Mouse (Mus musculus) hindbrain, embryonic 11.5 days (tissue): ENCODE results near the gene Ccdc6. TPM values are rescaled to one million over a fixed set of nuclear protein-coding genes. Genes with fewer than 3 reads are reported as not detected.

Experiments used
- ATAC-seq: fragments of 200-750 bp; cut with Nextera tagmentation; 2 replicates; pipeline ENCODE4 v1.8.0; 2017; ENCODE audit warnings: mild to moderate bottlenecking, moderate TSS enrichment, moderate library complexity; ENCODE audit not compliant: low FRiP score
- DNase-seq: peaks from one replicate; pipeline ENCODE4 v3.0.0-alpha.2; 2015; ENCODE audit warnings: low spot score
- H3K27ac ChIP-seq: fragments of 300-500 bp; sonication (generic); 2 replicates; pipeline ENCODE4 v1.5.1; 2014; ENCODE audit warnings: mild to moderate bottlenecking, low read depth, low read length
- H3K27me3 ChIP-seq: fragments of 300-500 bp; sonication (generic); 2 replicates; pipeline ENCODE4 v1.6.1; 2014; ENCODE audit warnings: mild to moderate bottlenecking, low read length, moderate library complexity, mixed read lengths; ENCODE audit not compliant: control insufficient read depth, insufficient read depth
- H3K36me3 ChIP-seq: fragments of 300-500 bp; sonication (generic); 2 replicates; pipeline ENCODE4 v1.6.1; 2014; ENCODE audit warnings: mild to moderate bottlenecking, low read length, moderate library complexity, mixed read lengths; ENCODE audit not compliant: control insufficient read depth, insufficient read depth
- H3K4me1 ChIP-seq: fragments of 300-500 bp; sonication (generic); replicated peaks from 2 replicates; pipeline ENCODE4 v1.6.1; 2014; ENCODE audit warnings: low read length, mixed read lengths; ENCODE audit not compliant: control insufficient read depth, insufficient read depth
- H3K4me2 ChIP-seq: fragments of 300-500 bp; sonication (generic); replicated peaks from 2 replicates; pipeline ENCODE4 v1.6.1; 2014; ENCODE audit warnings: mild to moderate bottlenecking, low read depth, low read length
- H3K4me3 ChIP-seq: fragments of 300-500 bp; sonication (generic); 2 replicates; pipeline ENCODE4 v1.5.1; 2014; ENCODE audit warnings: low read depth, low read length
- H3K9ac ChIP-seq: fragments of 300-500 bp; sonication (generic); 2 replicates; pipeline ENCODE4 v1.6.1; 2014; ENCODE audit warnings: low read depth, low read length
- H3K9me3 ChIP-seq: fragments of 300-500 bp; sonication (generic); 2 replicates; pipeline ENCODE4 v1.6.1; 2016; ENCODE audit warnings: low read length; ENCODE audit not compliant: control insufficient read depth
- WGBS: fragments of 180-500 bp; shearing (Covaris S2); extraction: QIAGEN DNeasy Blood & Tissue Kit; methylation state at CpG from one replicate; pipeline ENCODE4 v1.1.7; 2014; 5-methylcytosine and 5-hydroxymethylcytosine counted together
- polyA plus RNA-seq: library from polyadenylated mRNA; unstranded; fragments of >200 nt; fragmentation: Nextera tagmentation; extraction: Ambion mirVana; gene quantifications from 2 replicates; pipeline ENCODE4 v1.2.1, GENCODE M21; 2014

Gene Ccdc6
- polyA plus RNA-seq, 1 experiment from 2014 or later, result 27.8 TPM

DNA sequence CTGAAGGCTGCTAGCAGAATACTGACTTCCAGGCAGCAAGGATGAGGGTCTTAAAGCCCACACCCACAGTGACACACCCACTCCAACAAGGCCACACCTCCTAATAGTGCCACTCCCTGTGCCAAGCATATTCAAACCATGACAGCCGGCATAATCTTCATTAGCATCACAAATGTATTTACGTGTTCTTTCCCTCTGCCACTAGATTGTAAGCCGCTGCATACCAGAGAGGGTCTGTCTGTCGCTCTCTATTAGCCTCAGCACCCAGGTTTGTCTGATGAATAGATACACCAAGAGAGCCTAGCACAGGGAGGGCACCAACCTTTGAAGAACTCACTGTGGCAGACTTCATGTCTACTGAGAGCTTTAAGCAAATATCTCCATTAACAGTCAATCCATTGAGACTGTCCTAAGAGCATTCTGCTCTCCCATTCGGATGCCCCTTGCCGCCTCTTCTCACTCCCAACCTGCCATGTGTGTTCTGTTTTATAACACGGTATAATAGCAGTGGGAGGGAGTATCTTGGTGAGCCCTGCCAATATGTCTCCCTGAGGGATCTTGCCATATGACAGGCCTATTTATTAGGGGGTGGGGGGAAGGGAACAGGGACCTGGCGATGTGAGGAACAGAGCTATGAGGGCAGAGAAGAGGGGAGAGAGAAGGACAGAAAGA, 30.3 kb upstream of the Ccdc6 start:
- H3K4me2 ChIP-seq, result no peak overlapping the region
- no peak overlapping the region for H3K4me3 ChIP-seq
- no peak overlapping the region for H3K27ac ChIP-seq
- no peaks in the 10 kb centered on the region for H3K9me3 ChIP-seq
- H3K4me1 ChIP-seq, result no peaks in the 10 kb centered on the region
- WGBS, result 56% methylated on average over 8 of the region's 8 CpGs
- no peak overlapping the region for H3K9ac ChIP-seq
- no peaks in the 10 kb centered on the region for H3K27me3 ChIP-seq
- no peaks in the 10 kb centered on the region for H3K36me3 ChIP-seq
- ATAC-seq (no peak), DNase-seq (no peak)

DNA sequence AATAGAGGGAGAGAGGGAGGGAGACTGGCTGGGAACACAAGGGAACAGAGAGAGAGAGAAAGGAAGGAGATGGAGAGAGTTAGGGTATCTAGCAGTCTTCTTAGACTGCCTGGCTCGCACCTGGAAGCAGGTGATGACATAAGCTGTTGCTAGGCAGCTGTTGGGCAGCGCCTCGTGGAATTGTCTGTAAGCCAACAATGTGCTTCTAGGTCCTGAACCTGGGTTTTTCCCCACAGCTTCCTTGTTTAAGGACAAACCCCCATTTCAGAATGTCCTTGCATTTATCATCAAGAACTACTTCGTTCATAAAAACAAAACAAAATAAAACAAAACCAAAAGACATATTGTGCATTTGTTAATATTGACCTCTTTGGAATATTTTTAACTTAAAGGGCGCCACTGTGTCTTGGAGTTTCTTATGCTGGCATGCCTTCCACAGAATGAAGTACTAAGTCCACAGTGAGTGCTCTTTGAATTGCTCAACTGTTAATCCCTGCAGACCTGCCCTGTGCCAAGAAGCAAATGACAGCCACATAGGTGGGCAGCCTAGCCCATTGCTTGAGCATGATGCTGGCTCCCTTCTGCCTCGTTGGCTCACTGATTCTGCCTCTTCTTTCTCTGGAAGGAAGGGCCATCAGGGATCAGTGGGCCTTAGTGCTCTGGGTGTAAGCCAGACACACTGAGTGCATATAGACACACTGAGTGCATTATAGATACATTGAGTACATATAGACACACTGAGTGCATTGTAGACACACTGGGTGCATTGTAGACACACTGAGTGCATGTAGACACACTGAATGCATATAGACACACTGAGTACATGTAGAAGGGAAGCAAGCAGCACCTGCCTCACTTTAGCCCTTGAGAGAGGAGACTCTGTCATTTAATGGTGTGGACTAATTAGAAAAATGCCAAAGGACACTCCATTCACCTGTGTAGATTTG, 29.5 kb upstream of the Ccdc6 start:
- DNase-seq (no peak), ATAC-seq (no peak)
- H3K9ac ChIP-seq, result no peak overlapping the region
- H3K4me1 ChIP-seq, result no peaks in the 10 kb centered on the region
- H3K27ac ChIP-seq, result no peak overlapping the region
- WGBS, result 73% methylated on average over 6 of the region's 6 CpGs
- H3K9me3 ChIP-seq, result no peaks in the 10 kb centered on the region
- no peak overlapping the region for H3K4me3 ChIP-seq
- H3K27me3 ChIP-seq, result no peaks in the 10 kb centered on the region
- no peaks in the 10 kb centered on the region for H3K36me3 ChIP-seq
- H3K4me2 ChIP-seq, result no peak overlapping the region

DNA sequence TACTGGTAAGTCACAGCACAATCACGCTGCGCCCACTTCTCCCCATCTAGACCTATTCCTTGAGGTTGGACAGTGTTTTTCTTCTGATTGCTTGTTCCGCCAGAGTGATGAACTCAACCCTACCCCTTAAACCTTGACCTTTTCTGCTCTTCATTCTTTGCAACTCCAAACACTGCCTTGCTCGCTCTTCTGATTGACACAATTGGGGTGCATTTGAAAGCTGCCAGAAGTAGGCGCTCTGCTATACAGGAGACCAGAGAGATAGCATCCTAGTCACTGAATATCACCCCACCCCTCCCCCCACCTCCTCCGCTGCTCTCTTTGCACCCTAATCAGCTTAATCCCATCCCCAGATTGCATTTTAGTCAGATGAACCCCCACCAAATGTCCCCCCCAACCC, 27.6 kb upstream of the Ccdc6 start:
- no peak overlapping the region for H3K27ac ChIP-seq
- no peak overlapping the region for H3K9ac ChIP-seq
- H3K27me3 ChIP-seq, result no peaks in the 10 kb centered on the region
- WGBS, result 51% methylated on average over 6 of the region's 6 CpGs
- H3K4me1 ChIP-seq, result no peaks in the 10 kb centered on the region
- no peak overlapping the region for H3K4me3 ChIP-seq
- no peaks in the 10 kb centered on the region for H3K9me3 ChIP-seq
- no peak for DNase-seq
- no peaks in the 10 kb centered on the region for H3K36me3 ChIP-seq
- H3K4me2 ChIP-seq, result no peak overlapping the region
- no peak for ATAC-seq

DNA sequence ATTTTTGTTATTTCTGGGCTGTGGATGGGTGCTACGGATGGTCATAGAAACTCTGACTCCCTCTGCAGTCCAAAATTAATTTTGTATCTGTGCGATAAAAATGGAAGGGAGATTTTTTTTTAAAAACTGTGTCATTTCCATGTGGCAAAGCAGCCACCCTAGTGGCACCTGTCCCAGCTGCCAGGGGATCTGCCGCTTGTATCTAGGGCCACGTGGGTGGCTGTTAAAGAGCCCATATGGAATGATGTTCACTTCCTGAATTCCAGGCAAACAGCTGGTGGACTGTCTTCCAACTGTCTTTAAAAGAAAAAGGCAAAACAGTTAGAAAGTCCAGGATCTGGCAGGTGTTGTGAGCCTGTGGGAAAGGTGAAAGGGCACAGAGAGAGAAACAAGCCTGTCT, 25.6 kb upstream of the Ccdc6 start:
- no peaks in the 10 kb centered on the region for H3K36me3 ChIP-seq
- ATAC-seq, result no peak
- no peak overlapping the region for H3K4me3 ChIP-seq
- H3K9ac ChIP-seq, result no peak overlapping the region
- no peak for DNase-seq
- WGBS, result 91% methylated on average over 4 of the region's 4 CpGs
- no peak overlapping the region for H3K27ac ChIP-seq
- H3K4me1 ChIP-seq, result no peaks in the 10 kb centered on the region
- H3K9me3 ChIP-seq, result no peaks in the 10 kb centered on the region
- no peaks in the 10 kb centered on the region for H3K27me3 ChIP-seq
- no peak overlapping the region for H3K4me2 ChIP-seq

DNA sequence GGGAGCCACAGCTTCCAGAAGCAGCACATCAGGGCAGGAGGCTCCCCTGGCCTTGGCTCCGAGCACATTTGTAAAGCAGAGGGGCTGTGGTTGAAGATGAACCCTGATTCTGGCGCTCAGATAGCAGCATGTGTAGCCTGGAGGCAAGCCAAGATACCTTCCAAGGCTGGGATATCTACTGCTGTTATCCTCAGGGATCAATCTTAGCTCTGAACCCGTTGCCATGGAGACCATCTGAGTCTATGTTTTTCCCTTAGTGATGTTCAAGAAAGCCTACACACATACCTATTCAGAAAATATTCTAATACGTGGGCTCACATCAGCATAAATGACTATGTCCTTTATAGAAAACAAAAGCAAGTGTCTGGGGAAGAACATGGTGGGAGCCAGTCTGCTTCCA, 19.5 kb upstream of the Ccdc6 start:
- WGBS, result 78% methylated on average over 4 of the region's 4 CpGs
- Histone ChIP-seq H3K4me2 (no peak overlapping the region), H3K9ac (no peak overlapping the region), H3K27ac (no peak overlapping the region), H3K27me3 (no peaks in the 10 kb centered on the region), H3K4me1 (no peaks in the 10 kb centered on the region), H3K4me3 (no peak overlapping the region), H3K9me3 (no peaks in the 10 kb centered on the region), H3K36me3 (no peaks in the 10 kb centered on the region)
- DNase-seq, result no peak
- no peak for ATAC-seq

DNA sequence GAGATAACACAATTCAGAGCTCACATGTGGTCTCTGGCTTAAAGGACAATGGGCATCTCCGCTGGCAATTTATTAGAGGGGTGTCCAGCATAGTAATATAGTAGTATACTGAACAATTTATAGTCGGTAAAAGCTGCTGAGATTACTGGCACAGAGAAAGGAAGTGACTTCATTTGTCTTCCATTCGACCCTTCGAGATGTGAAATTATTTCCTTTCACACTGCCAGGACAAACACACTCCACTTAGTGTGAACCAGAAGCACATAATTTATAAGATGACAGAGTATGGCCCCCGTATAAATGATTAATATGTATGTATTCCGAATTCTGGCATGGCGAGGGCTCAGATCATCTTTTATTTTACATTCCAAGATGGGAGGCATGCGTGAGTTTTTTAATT, 16.0 kb upstream of the Ccdc6 start:
- no peak for ATAC-seq
- DNase-seq, result no peak
- Histone ChIP-seq H3K9me3 (no peaks in the 10 kb centered on the region), H3K4me2 (no peak overlapping the region), H3K36me3 (no peaks in the 10 kb centered on the region), H3K27me3 (no peaks in the 10 kb centered on the region), H3K4me3 (no peak overlapping the region), H3K4me1 (no peaks in the 10 kb centered on the region), H3K27ac (no peak overlapping the region), H3K9ac (no peak overlapping the region)
- WGBS, result 72% methylated on average over 8 of the region's 8 CpGs

DNA sequence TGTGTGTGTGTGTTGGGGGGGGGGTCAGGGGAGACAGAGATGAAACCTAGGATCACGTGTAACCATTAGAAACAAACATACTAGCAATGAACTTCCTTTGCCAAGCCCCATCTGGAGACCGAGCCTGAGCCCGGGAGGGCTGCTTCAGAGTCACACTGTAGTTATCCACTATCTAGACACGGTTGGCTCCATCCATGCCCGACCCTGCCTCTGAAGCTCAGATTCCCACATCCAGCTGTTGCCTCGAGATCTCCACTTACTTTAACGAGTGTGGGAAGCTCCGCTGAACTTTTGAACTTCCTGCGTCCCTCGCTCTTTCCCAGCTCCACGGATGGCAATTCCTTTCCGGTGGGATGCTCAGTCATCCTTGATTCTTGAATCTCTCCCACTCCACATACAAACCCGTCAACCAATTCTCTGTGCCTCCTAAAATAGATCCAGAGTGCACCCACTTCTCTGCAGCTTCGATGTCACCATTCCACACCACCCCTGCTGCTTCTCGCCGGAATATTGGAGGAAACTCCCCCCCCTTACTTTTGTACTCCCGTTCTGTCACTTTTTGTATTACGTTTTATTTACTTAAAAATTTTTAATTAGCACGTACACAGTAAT, 15.3 kb upstream of the Ccdc6 start:
- ATAC-seq (no peak), DNase-seq (no peak)
- H3K9ac ChIP-seq, result no peak overlapping the region
- H3K36me3 ChIP-seq, result no peaks in the 10 kb centered on the region
- WGBS, result 72% methylated on average over 19 of the region's 19 CpGs
- H3K4me1 ChIP-seq, result no peaks in the 10 kb centered on the region
- H3K4me2 ChIP-seq, result no peak overlapping the region
- H3K9me3 ChIP-seq, result no peaks in the 10 kb centered on the region
- H3K27ac ChIP-seq, result no peak overlapping the region
- H3K4me3 ChIP-seq, result no peak overlapping the region
- no peaks in the 10 kb centered on the region for H3K27me3 ChIP-seq

DNA sequence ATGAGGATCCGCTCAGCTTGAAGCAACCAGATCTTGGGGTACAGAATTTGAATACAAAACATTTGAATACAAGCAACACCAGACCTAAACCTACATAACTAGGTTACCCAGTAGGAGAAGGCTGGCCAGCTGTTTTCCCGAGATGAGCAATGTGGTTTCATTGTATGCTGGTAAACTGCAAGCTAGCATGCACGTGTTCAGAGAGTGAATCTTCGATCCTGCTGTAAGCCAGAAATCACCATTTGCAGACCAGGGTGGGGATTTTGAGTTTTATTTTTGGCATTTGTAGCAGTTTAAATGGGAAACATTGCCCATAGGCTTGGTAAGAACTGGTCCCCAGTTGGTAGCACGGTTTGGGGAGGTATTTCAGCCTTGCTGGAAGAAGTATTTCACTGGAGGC, 13.7 kb upstream of the Ccdc6 start:
- H3K4me2 ChIP-seq, result no peak overlapping the region
- no peak overlapping the region for H3K27ac ChIP-seq
- no peaks in the 10 kb centered on the region for H3K27me3 ChIP-seq
- WGBS, result 87% methylated on average over 5 of the region's 5 CpGs
- H3K9me3 ChIP-seq, result peaks cover 4% of the 10 kb centered on the region; the same call in 1 of the 2 replicates
- ATAC-seq (no peak), DNase-seq (no peak)
- H3K36me3 ChIP-seq, result no peaks in the 10 kb centered on the region
- no peak overlapping the region for H3K4me3 ChIP-seq
- H3K4me1 ChIP-seq, result no peaks in the 10 kb centered on the region
- no peak overlapping the region for H3K9ac ChIP-seq
